Mouse (Mus musculus) G1E (cell line): ENCODE measurements at regions not wholly inside any gene's neighbourhood (a gene's known extent, or its start where the extent isn't known, plus 50 kb on each side); places are given as distances from the start of the nearest gene placed in this dataset.
A peak's percentile ranks its signal among the peaks of the same experiment; 100 is the strongest.

ENCODE experiments used
- ATAC-seq: 2 replicates; pipeline ENCODE4 v1.8.0; 2016; ENCODE audit warnings: mild to moderate bottlenecking; ENCODE audit not compliant: insufficient number of reproducible peaks, poor library complexity, low FRiP score, severe bottlenecking; ENCODE audit errors: extremely low read depth
- DNase-seq: peaks from one replicate; pipeline ENCODE4 v3.0.0; 2012; ENCODE audit warnings: low spot score
- H3K27me3 ChIP-seq: 2 replicates; pipeline ENCODE4 v1.6.1; 2012; ENCODE audit warnings: mild to moderate bottlenecking, low read length, inconsistent platforms; ENCODE audit not compliant: insufficient read depth
- H3K36me3 ChIP-seq: replicated peaks from 2 replicates; pipeline ENCODE3; 2012; ENCODE audit warnings: mild to moderate bottlenecking, inconsistent platforms
- H3K4me1 ChIP-seq: 2 replicates; pipeline ENCODE4 v1.6.1; 2012; ENCODE audit warnings: low read depth, low read length, inconsistent platforms, mixed read lengths; ENCODE audit not compliant: insufficient read depth
- H3K4me3 ChIP-seq: 2 replicates; pipeline ENCODE4 v1.5.1; 2012; ENCODE audit warnings: low read depth, mild to moderate bottlenecking, inconsistent platforms, low read length, moderate library complexity, mixed read lengths
- H3K9me3 ChIP-seq: replicated peaks from 2 replicates; pipeline ENCODE4 v1.6.1; 2012; ENCODE audit warnings: inconsistent platforms
- CTCF ChIP-seq: IDR thresholded peaks from 2 replicates; pipeline ENCODE4 v1.5.1; 2012; ENCODE audit warnings: low read depth, low read length, inconsistent platforms, mixed read lengths
- GATA1 ChIP-seq: IDR thresholded peaks from 2 replicates; pipeline ENCODE4 v1.6.1; 2012; ENCODE audit warnings: borderline replicate concordance, low read length, inconsistent platforms, mixed read lengths
- GATA2 ChIP-seq: IDR thresholded peaks from 2 replicates; pipeline ENCODE4 v1.6.1; 2012; ENCODE audit warnings: low read depth, low read length, inconsistent platforms, borderline replicate concordance
- POLR2AphosphoS5 ChIP-seq: IDR thresholded peaks from 2 replicates; pipeline ENCODE4 v1.6.1; 2012; ENCODE audit warnings: low read depth, low read length, inconsistent platforms; ENCODE audit not compliant: insufficient replicate concordance
- TAL1 ChIP-seq: conservative IDR thresholded peaks from 2 replicates; pipeline ENCODE4 v1.6.1; 2012; ENCODE audit warnings: low read depth, low read length, inconsistent platforms, mixed read lengths

- no peaks in the 10 kb centered on the region for H3K36me3 ChIP-seq
- DNase-seq: peak; percentile 14
- H3K27me3 ChIP-seq: peaks cover 3% of the 10 kb centered on the region; the same call in 1 of the 2 replicates
- no peak for ATAC-seq
- H3K4me1 ChIP-seq: no peaks in the 10 kb centered on the region
- H3K9me3 ChIP-seq: no peaks in the 10 kb centered on the region
- no peak overlapping the region for H3K4me3 ChIP-seq
- TF ChIP-seq TAL1: no peak
- TF ChIP-seq POLR2AphosphoS5: no peak
- no peak for TF ChIP-seq GATA1
- no peak for TF ChIP-seq CTCF
- TF ChIP-seq GATA2: no peak
These were observed 75.9 kb upstream of the C2cd4b start for GRCm38 (mm10) chr9:67683367-67683766.

- TF ChIP-seq CTCF (no peak), TAL1 (no peak), POLR2AphosphoS5 (no peak), GATA1 (no peak), GATA2 (no peak)
- Histone ChIP-seq H3K4me1 (0 out of 2 replicates have a peak, but pooled peaks cover 3% of the 10 kb centered on the region), H3K4me3 (no peak overlapping the region), H3K36me3 (no peaks in the 10 kb centered on the region), H3K9me3 (no peaks in the 10 kb centered on the region), H3K27me3 (peaks cover 3% of the 10 kb centered on the region; the same call in 1 of the 2 replicates)
- ATAC-seq: no peak
- no peak for DNase-seq
These were observed 66.8 kb upstream of the C2cd4b start for GRCm38 (mm10) chr9:67692396-67692795.

- peaks cover 3% of the 10 kb centered on the region; the same call in 1 of the 2 replicates for H3K27me3 ChIP-seq
- no peak overlapping the region for H3K4me3 ChIP-seq
- no peaks in the 10 kb centered on the region for H3K9me3 ChIP-seq
- no peaks in the 10 kb centered on the region for H3K36me3 ChIP-seq
- ATAC-seq: no peak
- TF ChIP-seq POLR2AphosphoS5: no peak
- TF ChIP-seq GATA2: no peak
- no peak for TF ChIP-seq CTCF
- no peak for TF ChIP-seq GATA1
- TF ChIP-seq TAL1: no peak
- H3K4me1 ChIP-seq: 0 out of 2 replicates have a peak, but pooled peaks cover 3% of the 10 kb centered on the region
- no peak for DNase-seq
These were observed 65.5 kb upstream of the C2cd4b start for GRCm38 (mm10) chr9:67693716-67694115.

- Histone ChIP-seq H3K9me3 (no peaks in the 10 kb centered on the region), H3K4me1 (no peaks in the 10 kb centered on the region), H3K36me3 (no peaks in the 10 kb centered on the region), H3K27me3 (peaks cover 3% of the 10 kb centered on the region), H3K4me3 (no peak overlapping the region)
- DNase-seq (no peak), ATAC-seq (no peak)
- TF ChIP-seq GATA1 (no peak), POLR2AphosphoS5 (no peak), TAL1 (no peak), GATA2 (no peak), CTCF (no peak)
These were observed 60.4 kb upstream of the C2cd4b start for GRCm38 (mm10) chr9:67698796-67699195.

GRCm38 (mm10) chr9:67699846-67700579, 59.2 kb upstream of the C2cd4b start:
- Histone ChIP-seq H3K9me3 (no peaks in the 10 kb centered on the region), H3K27me3 (peaks cover 3% of the 10 kb centered on the region), H3K4me3 (no peak overlapping the region), H3K36me3 (no peaks in the 10 kb centered on the region), H3K4me1 (no peaks in the 10 kb centered on the region)
- DNase-seq (no peak), ATAC-seq (no peak)
- TF ChIP-seq GATA2 (no peak), CTCF (no peak), POLR2AphosphoS5 (no peak), GATA1 (no peak), TAL1 (no peak)

- ATAC-seq: no peak
- H3K36me3 ChIP-seq: no peaks in the 10 kb centered on the region
These were observed 50.8 kb upstream of the C2cd4b start for GRCm38 (mm10) chr9:67708246-67708960.

More at GRCm38 (mm10) chr9:67708246-67708960, 50.8 kb upstream of the C2cd4b start:
- H3K9me3 ChIP-seq: no peaks in the 10 kb centered on the region
- TF ChIP-seq CTCF (no peak), GATA1 (no peak), POLR2AphosphoS5 (no peak), GATA2 (no peak), TAL1 (no peak)
- no peak for DNase-seq
- H3K4me3 ChIP-seq: no peak overlapping the region
- H3K27me3 ChIP-seq: peaks cover 13% of the 10 kb centered on the region
- no peaks in the 10 kb centered on the region for H3K4me1 ChIP-seq
